11 mouse cellular contexts compared by ENCODE assay signal in genomic region chr2:173177951-173178350, GRCm38 (mm10). TPM values are rescaled to one million over a fixed set of nuclear protein-coding genes. Genes with fewer than 3 reads are reported as not detected.
A peak's percentile ranks its signal among the peaks of the same experiment; 100 is the strongest.
DNase-seq lines count a peak whose midpoint lies in the region.
"Had no signal": no experiment of that assay in that cellular context is flagged by ENCODE, and none has a peak within 500 bp of the region (broad histone marks: within the 10 kb centered on the region; RNA-seq: fewer than 3 reads in every experiment).

No protein-coding gene starts in this region.

- peak; percentile 23 for DNase-seq in heart, adult 8-10 months (ENCODE audit: low spot score)
- DNase-seq in heart, postnatal 36 days = no peak
- peak; percentile 30 for DNase-seq in lung, postnatal 10 days
- DNase-seq in lung, postnatal 25 days (ENCODE audit: low spot score) = no peak
- peak; percentile 89 to 92 for DNase-seq in kidney, adult 8-10 months
- peak; percentile 92 to 95 for DNase-seq in kidney, postnatal 36 days
- no peak for DNase-seq in thymus, postnatal 4 days
- DNase-seq: forebrain, postnatal 0 days had no signal

- intact Hi-C loops in heart, postnatal 36 days (cut with DNase I) = no loop called here

RNA-seq across cellular contexts. Expression of gene Pck1, which starts 25.1 kb away (rescaled TPM):
- 1 to 10 TPM; 3.9 to 5.8 (median 4.8) TPM for total RNA-seq in heart, adult 8-10 months (2022)
- total RNA-seq in heart, postnatal 36 days (2021) = 10 to 100 TPM in 1 of 2 experiments, 1 to 10 TPM in 1; 3.3 to 26.2 TPM
- total RNA-seq: common myeloid progenitor, adult 5-6 weeks; forebrain, postnatal 0 days; layer of hippocampus, postnatal 25 days had no signal

RNA-seq across cellular contexts. Expression of gene Zbp1, which starts 40.8 kb away (rescaled TPM):
- under 1 TPM in 3 of 4 experiments, not detected in 1; 0.31 to 0.52 (median 0.46) TPM for total RNA-seq in heart, adult 8-10 months (2022)
- total RNA-seq in heart, postnatal 36 days (2021) = 1 to 10 TPM in 1 of 2 experiments, under 1 TPM in 1; 0.44 to 1.8 TPM
- total RNA-seq: layer of hippocampus, postnatal 25 days had no signal

RNA-seq across cellular contexts. Expression of gene Ctcfl, which starts 58.6 kb away (rescaled TPM):
- under 1 TPM in 3 of 4 experiments, not detected in 1; 0.11 to 0.47 (median 0.16) TPM for total RNA-seq in heart, adult 8-10 months (2022)
- under 1 TPM in 1 of 2 experiments, not detected in 1; 0.14 TPM for total RNA-seq in heart, postnatal 36 days (2021)
- total RNA-seq: adrenal gland, adult 18-20 months; common myeloid progenitor, adult 5-6 weeks; forebrain, postnatal 0 days; layer of hippocampus, postnatal 25 days had no signal

Comparison
In these comparisons a context has a peak if more than half of its experiments do, and no peak if none do; other contexts are left out.
1. DNase-seq: peak in heart, adult 8-10 months (single experiment), lung, postnatal 10 days (single experiment), kidney, adult 8-10 months (2 of 2) and kidney, postnatal 36 days (2 of 2); none in heart, postnatal 36 days (0 of 2), lung, postnatal 25 days (single experiment) and thymus, postnatal 4 days (single experiment).